Mouse (Mus musculus) brain, adult 2 months (tissue): ENCODE measurements at regions not wholly inside any gene's neighbourhood (a gene's known extent, or its start where the extent isn't known, plus 50 kb on each side); places are given as distances from the start of the nearest gene placed in this dataset.

Source experiments
- DNase-seq: peaks from one replicate; pipeline ENCODE4 v3.0.0; 2011; ENCODE audit warnings: low read depth, low spot score

- DNase-seq, result no peak
Measured at GRCm38 (mm10) chr4:92574586-92574985, 383.0 kb upstream of the Gm12666 start.

DNA sequence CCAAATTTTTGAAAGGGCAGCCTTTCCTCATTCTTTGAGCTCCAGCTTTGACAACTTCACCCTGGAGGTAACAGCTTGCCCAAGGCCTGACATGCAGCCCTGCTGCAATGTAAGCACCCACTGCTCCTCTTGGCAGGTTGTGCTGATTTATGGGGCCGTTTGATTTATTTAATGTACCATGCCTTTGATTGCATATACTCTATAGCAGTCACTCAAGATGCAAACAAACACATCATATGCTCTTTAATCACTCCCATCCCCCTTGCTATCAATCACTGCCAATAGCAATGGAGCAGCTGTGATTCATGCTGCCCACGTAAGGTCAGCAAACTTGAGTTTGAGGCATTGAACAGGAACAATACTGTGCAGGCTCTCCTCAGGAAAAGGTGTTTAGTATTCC, 373.8 kb upstream of the Gm12666 start:
- no peak for DNase-seq

DNA sequence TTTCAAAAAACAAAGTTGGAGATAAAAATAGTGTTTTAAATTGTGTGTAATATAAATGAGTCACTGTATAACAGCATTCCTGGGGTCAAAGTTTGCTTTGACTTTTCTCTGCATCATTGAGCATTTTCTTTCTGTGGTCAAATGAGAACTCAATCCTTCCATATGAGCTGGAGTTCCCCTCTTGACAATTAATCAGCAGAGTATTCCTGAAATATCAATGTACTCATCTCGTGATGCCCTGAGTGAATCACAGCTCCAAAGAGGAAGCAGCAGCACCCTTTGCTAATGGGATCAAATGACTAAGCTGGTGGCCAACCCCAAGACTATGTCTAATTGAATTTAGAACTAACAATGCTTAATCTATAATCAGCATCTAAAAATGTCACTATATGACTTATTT, 363.6 kb upstream of the Gm12666 start:
- peak; percentile 1 for DNase-seq

- DNase-seq, result peak; percentile 17
Measured at GRCm38 (mm10) chr4:92542089-92542488, 350.5 kb upstream of the Gm12666 start.

GRCm38 (mm10) chr4:92538296-92538695, 346.7 kb upstream of the Gm12666 start:
- no peak for DNase-seq

GRCm38 (mm10) chr4:92502010-92502409, 310.5 kb upstream of the Gm12666 start:
- no peak for DNase-seq

DNA sequence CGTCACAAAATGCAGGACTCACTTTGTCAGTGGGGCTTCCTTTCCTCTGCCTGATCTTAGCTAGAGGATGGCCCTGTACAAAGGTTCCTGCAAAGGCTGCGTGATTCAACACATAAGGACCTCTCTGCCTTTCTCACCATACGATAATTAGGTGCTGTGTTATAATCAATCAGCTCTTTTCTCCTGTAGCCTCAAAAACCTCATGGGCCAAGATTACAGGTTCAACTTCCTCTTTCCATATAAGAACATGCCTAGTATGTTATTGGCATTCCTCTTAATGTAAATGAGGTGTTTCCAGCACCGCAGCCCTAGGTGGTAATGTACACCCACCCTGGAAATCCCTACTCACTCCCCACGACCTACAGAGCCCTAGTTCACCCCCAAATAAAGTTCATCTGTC, 308.6 kb upstream of the Gm12666 start:
- no peak for DNase-seq

- DNase-seq, result no peak
Measured at GRCm38 (mm10) chr4:92486603-92487002, 295.1 kb upstream of the Gm12666 start.

- DNase-seq, result no peak
Measured at GRCm38 (mm10) chr4:92458186-92458585, 266.6 kb upstream of the Gm12666 start.
